Mouse (Mus musculus): Measurements from ENCODE around the gene Phc2.

- TF ChIP-seq USF1 (IDR thresholded peaks at IDR 0.05; ENCODE audit: low read depth, low read length) (no peak), MAFK (IDR thresholded peaks at IDR 0.05; ENCODE audit: borderline replicate concordance, low read depth, low read length) (no peak), E2F4 (IDR thresholded peaks at IDR 0.05; ENCODE audit: borderline replicate concordance, low read depth, low read length) (no peak), CTCF (IDR thresholded peaks at IDR 0.05 in 2 of 3, conservative IDR thresholded peaks at IDR 0.05 in 1 of 3; ENCODE audit: control insufficient read depth in 1 of 3, insufficient read depth in 1 of 3, low read depth in 2 of 3, low read length in 3 of 3, poor library complexity in 1 of 3, severe bottlenecking in 1 of 3) (no peak), POLR2A (IDR thresholded peaks at IDR 0.05; ENCODE audit: control insufficient read depth in 1 of 2, insufficient read depth in 1 of 2, low read depth in 1 of 2, low read length in 2 of 2, poor library complexity in 1 of 2) (no peak), POLR2AphosphoS2 (IDR thresholded peaks at IDR 0.05; ENCODE audit: low read length) (no peak), ZC3H11A (IDR thresholded peaks at IDR 0.05; ENCODE audit: low read depth, low read length) (no peak), ZKSCAN1 (IDR thresholded peaks at IDR 0.05; ENCODE audit: low read depth, low read length) (no peak), MYC (IDR thresholded peaks at IDR 0.05; ENCODE audit: low read depth, low read length) (no peak), HCFC1 (IDR thresholded peaks at IDR 0.05; ENCODE audit: low read depth, low read length) (no peak), EP300 (IDR thresholded peaks at IDR 0.05; ENCODE audit: low read depth in 1 of 2, low read length in 2 of 2) (no peak), MAZ (IDR thresholded peaks at IDR 0.05; ENCODE audit: low read depth, low read length) (no peak), MAX (IDR thresholded peaks at IDR 0.05; ENCODE audit: low read length) (no peak)
These were observed 68.9 kb downstream of the Phc2 start for GRCm38 (mm10) chr4:128723431-128723830.

Data from MEL (cell line).